Mouse (Mus musculus): ENCODE results near the gene Numb. TPM values are rescaled to one million over a fixed set of nuclear protein-coding genes. Genes with fewer than 3 reads are reported as not detected.

Gene Numb
- polyA plus RNA-seq, 1 experiment: 13.4 TPM

DNA sequence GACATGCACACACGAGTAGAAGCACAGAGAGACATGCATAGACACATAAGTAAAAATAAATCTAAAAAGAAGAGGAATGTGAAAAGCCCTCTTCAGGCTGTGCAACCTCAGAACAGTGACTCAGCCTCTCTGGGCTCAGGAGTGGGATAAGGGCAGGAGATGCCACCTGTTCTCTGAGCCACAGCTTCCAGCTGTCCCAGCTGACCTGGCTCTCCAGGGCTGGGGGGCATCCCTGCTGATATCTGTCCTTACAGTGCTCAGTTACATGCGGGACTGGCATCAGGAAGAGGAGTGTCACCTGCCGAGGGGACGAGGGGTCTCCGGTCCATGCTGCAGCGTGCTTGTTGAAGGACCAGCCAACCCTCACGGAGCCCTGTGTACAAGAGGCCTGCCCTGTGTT, 145.0 kb downstream of the Numb start:
- Histone ChIP-seq H3K9me3 (no peaks in the 10 kb centered on the region), H3K4me3 (replicated peaks) (peak overlapping the region; percentile 19), H3K27me3 (replicated peaks) (peaks cover 87% of the 10 kb centered on the region), H3K36me3 (replicated peaks; ENCODE audit: low read length) (no peaks in the 10 kb centered on the region), H3K4me1 (no peaks in the 10 kb centered on the region; the same call in 1 of the 2 replicates)
- no peak for TF ChIP-seq GATA1 (IDR thresholded peaks at IDR 0.05; ENCODE audit: borderline replicate concordance, low read length)
- TF ChIP-seq FLI1 (IDR thresholded peaks at IDR 0.05; ENCODE audit: low read length): no peak

DNA sequence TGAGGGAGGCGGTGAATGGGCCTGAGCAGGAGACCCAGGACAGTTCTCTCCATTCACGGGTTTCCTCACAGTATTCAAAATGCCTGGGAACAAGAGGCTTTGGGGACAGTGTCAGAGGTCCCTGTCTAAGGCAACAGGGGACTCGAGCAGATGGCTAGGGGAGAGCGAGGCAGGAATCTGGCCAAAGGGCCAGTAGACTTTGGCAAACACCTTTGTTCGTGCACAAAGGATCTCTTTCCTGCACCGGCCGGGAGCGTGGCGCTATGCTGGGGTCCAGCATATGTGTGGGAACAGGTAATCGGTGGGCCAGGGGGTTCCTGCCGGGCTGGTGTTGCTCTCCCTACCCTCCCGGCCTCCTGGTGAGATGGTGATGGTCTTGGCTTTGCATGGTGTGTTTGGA, 146.1 kb downstream of the Numb start:
- Histone ChIP-seq H3K9me3 (no peaks in the 10 kb centered on the region), H3K27me3 (replicated peaks) (peaks cover 85% of the 10 kb centered on the region), H3K4me1 (peaks cover 3% of the 10 kb centered on the region), H3K36me3 (replicated peaks; ENCODE audit: low read length) (no peaks in the 10 kb centered on the region), H3K4me3 (replicated peaks) (no peak overlapping the region)
- no peak for TF ChIP-seq FLI1 (IDR thresholded peaks at IDR 0.05; ENCODE audit: low read length)
- TF ChIP-seq GATA1 (IDR thresholded peaks at IDR 0.05; ENCODE audit: borderline replicate concordance, low read length): no peak

DNA sequence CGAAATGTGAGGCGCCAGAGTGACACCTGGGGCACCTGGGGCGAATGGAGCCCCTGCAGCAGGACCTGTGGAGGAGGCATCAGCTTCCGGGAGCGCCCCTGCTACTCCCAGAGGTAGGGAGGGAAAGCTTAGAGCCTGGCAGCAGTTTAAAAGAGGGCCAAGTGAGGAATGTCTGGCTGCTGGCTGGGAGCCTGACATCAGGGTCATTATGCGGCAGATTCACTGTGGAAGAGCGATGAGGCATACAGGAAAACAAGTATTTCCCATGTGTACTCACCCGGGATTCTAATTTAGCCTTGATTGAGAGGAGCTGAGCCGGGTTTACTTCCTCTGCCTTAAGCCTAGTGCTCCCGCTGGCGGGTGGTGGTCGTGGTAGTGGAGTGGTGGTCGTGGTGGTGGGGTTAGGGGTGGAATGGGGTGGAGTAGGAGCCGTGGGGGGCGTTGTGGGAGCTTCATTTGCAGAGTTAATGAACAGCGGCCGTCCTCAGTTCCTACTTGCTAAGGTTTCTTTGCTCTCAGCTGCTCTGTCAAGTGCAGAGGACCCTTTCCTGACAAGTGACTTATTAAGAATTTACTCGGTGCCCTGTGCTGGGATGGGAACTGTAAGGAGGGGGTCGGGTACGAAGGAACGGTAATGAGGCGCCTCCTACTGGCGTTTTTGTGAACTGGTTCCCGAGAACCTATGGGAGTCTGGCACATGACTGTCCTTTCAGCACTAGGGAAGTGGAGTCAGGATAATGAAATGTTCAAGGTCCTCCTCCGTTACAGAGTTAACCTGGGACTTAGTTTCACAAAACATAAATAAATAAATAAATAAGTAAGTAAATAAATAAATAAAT, 151.1 kb downstream of the Numb start:
- peaks cover 89% of the 10 kb centered on the region for H3K27me3 ChIP-seq (replicated peaks)
- no peak for TF ChIP-seq GATA1 (IDR thresholded peaks at IDR 0.05; ENCODE audit: borderline replicate concordance, low read length)
- no peak for TF ChIP-seq FLI1 (IDR thresholded peaks at IDR 0.05; ENCODE audit: low read length)
- H3K4me3 ChIP-seq (replicated peaks): peak overlapping the region; percentile 69
- H3K36me3 ChIP-seq (replicated peaks; ENCODE audit: low read length): no peaks in the 10 kb centered on the region
- H3K4me1 ChIP-seq: peaks cover 8% of the 10 kb centered on the region
- H3K9me3 ChIP-seq: no peaks in the 10 kb centered on the region

DNA sequence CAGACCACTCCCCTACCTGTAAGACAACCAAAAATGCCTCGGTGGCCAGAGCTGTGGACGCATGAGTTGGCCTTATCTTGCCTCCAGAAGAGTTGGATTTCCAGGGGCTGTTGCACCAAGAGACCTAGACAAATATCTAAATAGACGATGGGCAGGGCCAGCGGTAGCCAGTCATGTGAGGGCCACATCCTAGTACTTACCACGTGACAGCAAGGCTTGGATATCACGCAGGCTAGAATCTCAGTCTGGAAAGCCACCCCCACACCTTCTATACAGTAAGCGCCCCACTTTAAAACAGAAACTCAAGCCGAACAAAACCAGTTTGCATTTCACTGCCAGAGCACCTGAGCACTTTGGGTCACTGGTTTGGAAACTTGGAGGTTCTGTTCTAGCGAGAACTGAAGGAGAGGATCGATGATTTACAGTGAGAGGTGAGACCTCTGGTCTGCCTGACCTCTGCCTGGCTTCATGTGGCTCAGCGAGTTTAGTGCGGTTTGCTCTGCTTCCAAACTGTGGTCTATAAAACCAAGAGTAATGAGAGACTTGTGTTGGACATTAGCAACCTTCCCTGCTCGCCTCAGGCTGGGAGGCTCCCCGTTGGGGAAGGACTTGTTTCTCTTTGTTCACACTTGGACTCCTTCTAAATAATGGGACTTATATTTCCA, 153.4 kb downstream of the Numb start:
- Histone ChIP-seq H3K36me3 (replicated peaks; ENCODE audit: low read length) (no peaks in the 10 kb centered on the region), H3K4me1 (peaks cover 18% of the 10 kb centered on the region), H3K27me3 (replicated peaks) (peaks cover 85% of the 10 kb centered on the region), H3K4me3 (replicated peaks) (no peak overlapping the region), H3K9me3 (no peaks in the 10 kb centered on the region)
- TF ChIP-seq GATA1 (IDR thresholded peaks at IDR 0.05; ENCODE audit: borderline replicate concordance, low read length) (no peak), FLI1 (IDR thresholded peaks at IDR 0.05; ENCODE audit: low read length) (no peak)

DNA sequence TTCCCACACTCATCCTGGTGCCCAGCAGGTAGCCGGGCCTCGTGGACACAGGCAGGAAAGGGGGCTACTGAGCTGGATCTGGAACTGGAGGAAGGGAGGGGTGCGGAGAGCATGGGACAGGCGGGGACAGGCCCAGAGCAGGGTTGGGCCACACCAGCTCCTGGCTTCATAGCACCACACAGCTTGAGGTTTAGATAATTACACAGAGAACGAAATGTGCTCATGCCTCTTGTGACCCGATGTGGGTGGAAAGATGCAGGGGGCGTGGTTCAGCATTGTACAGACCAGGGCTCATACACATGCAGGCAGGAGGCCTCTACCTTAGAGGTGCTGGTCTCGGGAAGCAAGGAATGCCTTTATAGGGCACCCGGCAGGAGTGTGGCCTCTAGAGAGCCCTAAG, 153.9 kb downstream of the Numb start:
- Histone ChIP-seq H3K27me3 (replicated peaks) (peaks cover 85% of the 10 kb centered on the region), H3K9me3 (no peaks in the 10 kb centered on the region), H3K4me3 (replicated peaks) (no peak overlapping the region), H3K4me1 (peaks cover 19% of the 10 kb centered on the region), H3K36me3 (replicated peaks; ENCODE audit: low read length) (no peaks in the 10 kb centered on the region)
- TF ChIP-seq GATA1 (IDR thresholded peaks at IDR 0.05; ENCODE audit: borderline replicate concordance, low read length): no peak
- no peak for TF ChIP-seq FLI1 (IDR thresholded peaks at IDR 0.05; ENCODE audit: low read length)

DNA sequence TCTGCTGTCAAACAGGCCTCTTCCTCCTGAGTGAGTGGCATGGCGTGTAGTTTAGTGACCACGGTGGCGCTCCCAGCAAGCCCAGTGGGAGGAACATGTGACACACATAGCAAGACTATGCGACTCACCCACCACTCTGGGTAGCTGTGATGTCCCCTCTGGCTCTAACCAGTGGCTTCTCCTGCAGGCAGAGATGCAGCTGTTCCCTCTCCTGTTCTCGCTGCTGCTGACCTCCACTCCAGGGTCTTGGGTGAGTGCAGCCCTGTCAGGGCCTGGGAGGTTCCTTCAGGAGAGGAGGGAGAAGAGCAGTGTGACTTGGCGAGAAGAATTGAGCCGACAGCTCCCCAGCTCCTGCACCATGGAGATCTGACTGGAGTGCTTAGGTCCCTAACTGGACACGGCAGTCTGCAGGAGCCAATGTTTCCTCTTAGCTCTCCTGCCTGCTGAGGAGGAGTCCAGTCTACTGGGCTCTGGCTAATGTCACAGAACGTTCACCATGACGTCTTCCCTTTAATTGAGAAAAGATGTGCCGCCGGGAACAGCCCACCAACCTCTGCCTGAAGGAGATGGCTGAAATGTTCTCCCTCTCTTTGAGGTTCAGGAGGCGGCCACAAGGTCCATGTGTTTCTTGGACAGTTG, 155.7 kb downstream of the Numb start:
- Histone ChIP-seq H3K36me3 (replicated peaks; ENCODE audit: low read length) (no peaks in the 10 kb centered on the region), H3K9me3 (peaks cover 4% of the 10 kb centered on the region), H3K4me3 (replicated peaks) (no peak overlapping the region), H3K4me1 (peaks cover 26% of the 10 kb centered on the region), H3K27me3 (replicated peaks) (peaks cover 92% of the 10 kb centered on the region)
- TF ChIP-seq GATA1 (IDR thresholded peaks at IDR 0.05; ENCODE audit: borderline replicate concordance, low read length): no peak
- TF ChIP-seq FLI1 (IDR thresholded peaks at IDR 0.05; ENCODE audit: low read length): no peak

DNA sequence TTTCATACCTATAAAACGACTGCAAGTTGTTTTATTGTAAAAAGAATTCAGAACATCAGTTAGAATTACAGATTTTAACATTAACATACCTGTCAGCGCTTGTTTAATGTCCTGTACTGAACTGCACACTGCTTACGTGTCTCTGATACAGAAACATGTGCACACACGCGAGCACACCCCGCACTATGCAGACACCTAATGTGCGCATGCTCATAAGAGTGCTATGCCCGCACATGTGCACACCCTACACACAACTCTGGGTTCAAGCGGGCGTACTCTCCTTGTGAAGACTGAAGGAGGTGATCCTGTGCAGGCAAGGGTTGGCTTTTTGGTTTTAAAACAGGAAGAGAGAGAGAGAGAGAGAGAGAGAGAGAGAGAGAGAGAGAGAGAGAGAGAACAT, 157.2 kb downstream of the Numb start:
- peaks cover 4% of the 10 kb centered on the region for H3K9me3 ChIP-seq
- H3K4me1 ChIP-seq: peaks cover 17% of the 10 kb centered on the region
- TF ChIP-seq GATA1 (IDR thresholded peaks at IDR 0.05; ENCODE audit: borderline replicate concordance, low read length) (no peak), FLI1 (IDR thresholded peaks at IDR 0.05; ENCODE audit: low read length) (no peak)
- H3K27me3 ChIP-seq (replicated peaks): peaks cover 91% of the 10 kb centered on the region
- no peak overlapping the region for H3K4me3 ChIP-seq (replicated peaks)
- no peaks in the 10 kb centered on the region for H3K36me3 ChIP-seq (replicated peaks; ENCODE audit: low read length)

DNA sequence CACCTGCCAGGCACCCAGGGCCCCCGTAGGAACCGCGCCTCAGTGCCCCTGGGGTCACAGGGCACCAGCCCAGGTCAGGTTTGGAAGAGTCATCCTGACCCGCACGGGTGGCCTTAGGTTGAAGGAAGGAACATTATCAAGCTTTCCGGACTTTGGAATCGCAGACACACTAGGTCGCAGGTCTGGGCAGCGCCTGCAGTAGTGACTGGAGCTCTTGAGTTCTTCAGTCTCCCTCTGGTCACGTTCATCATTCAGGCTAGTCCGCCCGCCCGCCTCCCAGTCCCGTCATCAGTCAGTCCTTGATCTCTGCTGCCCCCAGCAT, 157.7 kb downstream of the Numb start:
- Histone ChIP-seq H3K27me3 (replicated peaks) (peaks cover 89% of the 10 kb centered on the region), H3K36me3 (replicated peaks; ENCODE audit: low read length) (no peaks in the 10 kb centered on the region), H3K4me1 (peaks cover 17% of the 10 kb centered on the region), H3K4me3 (replicated peaks) (no peak overlapping the region), H3K9me3 (peaks cover 4% of the 10 kb centered on the region)
- no peak for TF ChIP-seq GATA1 (IDR thresholded peaks at IDR 0.05; ENCODE audit: borderline replicate concordance, low read length)
- TF ChIP-seq FLI1 (IDR thresholded peaks at IDR 0.05; ENCODE audit: low read length): no peak

DNA sequence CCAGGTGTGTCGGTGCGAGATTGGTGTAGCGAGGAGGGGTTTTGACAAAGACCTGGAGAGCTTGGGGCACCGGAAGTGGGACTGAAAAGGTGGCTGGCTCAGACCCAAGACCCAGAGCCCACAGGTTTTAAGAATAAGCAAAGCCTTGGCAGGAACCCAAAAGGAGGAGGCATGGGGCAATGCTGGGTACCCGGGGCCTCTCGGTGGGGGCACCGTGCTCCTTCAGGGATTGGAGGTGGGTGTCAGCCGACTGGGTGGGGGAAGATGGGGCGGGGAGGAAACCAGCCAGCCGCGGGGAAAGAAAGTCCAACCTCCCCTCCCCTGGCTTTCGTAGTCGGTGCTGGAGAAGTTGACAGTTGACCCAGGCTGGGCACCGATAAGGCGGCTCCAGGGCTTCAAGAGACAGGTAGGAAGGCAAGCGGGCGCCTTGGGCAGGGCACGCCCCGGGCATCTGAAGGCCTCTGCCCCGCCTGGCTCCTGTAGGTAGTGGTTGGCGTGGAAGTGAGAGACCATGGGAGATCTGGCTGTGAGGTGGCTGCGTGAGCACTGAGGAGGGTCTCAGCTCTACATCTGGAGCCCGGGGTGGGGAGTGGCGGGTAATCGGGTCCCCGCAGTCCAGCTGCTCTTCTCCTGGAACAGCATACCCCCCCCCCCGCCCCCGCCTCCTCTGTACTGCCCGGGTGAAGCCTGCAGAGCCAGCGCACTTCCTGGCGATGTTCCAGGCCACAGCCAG, 158.3 kb downstream of the Numb start, which contains the start of gene Papln:
Gene Papln (plus strand): TSS at position 324 of the 733 bp plus-strand sequence.
- H3K27me3 ChIP-seq (replicated peaks): peaks cover 89% of the 10 kb centered on the region
- peaks cover 17% of the 10 kb centered on the region for H3K4me1 ChIP-seq
- H3K9me3 ChIP-seq: peaks cover 4% of the 10 kb centered on the region
- no peaks in the 10 kb centered on the region for H3K36me3 ChIP-seq (replicated peaks; ENCODE audit: low read length)
- no peak for TF ChIP-seq FLI1 (IDR thresholded peaks at IDR 0.05; ENCODE audit: low read length)
- no peak for TF ChIP-seq GATA1 (IDR thresholded peaks at IDR 0.05; ENCODE audit: borderline replicate concordance, low read length)
- H3K4me3 ChIP-seq (replicated peaks): peak within 1 kb of the TSS; percentile 67

All from megakaryocyte, embryonic 14.5 days (primary cell).